Mouse (Mus musculus): ENCODE data around the gene Zbtb44. TPM values are rescaled to one million over a fixed set of nuclear protein-coding genes. Genes with fewer than 3 reads are reported as not detected.

Gene Zbtb44
- total RNA-seq, 2 experiments from 2014 or later, result 44.9 TPM

DNA sequence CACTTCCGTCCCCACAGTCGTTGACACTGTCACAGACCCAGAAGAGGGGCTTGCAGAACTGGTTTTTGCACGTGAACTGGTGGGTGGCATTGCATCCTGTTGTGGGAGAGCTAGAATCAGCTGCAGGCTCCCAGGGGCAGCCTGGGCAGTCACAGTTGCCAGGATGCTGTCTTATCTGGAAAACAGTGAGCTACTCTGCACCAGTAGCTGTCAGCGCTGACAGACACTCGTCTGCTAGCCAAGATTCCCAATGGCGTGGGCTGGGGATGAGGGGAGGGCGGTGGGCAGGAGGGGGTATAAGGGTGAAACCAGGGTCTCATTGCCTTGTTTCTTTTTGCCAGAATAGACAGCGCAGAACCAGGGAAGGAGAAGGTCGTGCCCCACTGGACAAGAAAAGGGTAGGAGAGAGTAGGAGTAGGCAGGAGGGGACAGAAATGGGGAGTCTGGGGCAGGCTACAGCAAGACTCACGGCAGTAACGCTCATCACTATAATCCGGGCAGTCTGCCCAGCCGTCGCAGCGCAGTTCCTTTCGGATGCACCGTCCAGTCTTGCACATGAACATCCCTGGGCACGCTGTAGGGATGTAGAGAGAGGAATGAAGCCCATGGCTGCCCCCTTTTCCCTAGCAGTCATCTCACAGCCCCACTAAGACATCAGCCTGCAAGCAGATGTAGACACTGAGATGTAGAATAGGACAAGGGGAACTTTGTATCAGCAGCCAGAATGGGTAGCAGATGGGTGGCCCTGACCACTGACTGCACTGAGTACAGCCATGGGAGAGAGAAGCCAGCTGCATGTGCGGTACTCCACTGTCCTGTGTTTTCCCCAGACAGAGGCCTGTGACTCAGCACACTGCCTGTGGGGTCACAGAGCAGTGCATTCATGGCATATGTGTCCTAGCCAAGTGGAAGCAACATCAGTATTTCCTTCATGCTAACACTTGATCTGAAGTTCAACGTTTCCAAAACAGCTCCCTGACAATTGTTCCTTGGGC is 66.9 kb downstream of the Zbtb44 start:
- intact Hi-C loops (cut with DNase I), result no loop called here
- peak; percentile 61 for DNase-seq

GRCm38 (mm10) chr9:31098118-31098517 is 67.7 kb downstream of the Zbtb44 start:
- no peak for DNase-seq
- intact Hi-C loops (cut with DNase I), result no loop called here

- no peak for DNase-seq
- intact Hi-C loops (cut with DNase I), result no loop called here
Measured at GRCm38 (mm10) chr9:31108464-31108863, 78.0 kb downstream of the Zbtb44 start.

DNA sequence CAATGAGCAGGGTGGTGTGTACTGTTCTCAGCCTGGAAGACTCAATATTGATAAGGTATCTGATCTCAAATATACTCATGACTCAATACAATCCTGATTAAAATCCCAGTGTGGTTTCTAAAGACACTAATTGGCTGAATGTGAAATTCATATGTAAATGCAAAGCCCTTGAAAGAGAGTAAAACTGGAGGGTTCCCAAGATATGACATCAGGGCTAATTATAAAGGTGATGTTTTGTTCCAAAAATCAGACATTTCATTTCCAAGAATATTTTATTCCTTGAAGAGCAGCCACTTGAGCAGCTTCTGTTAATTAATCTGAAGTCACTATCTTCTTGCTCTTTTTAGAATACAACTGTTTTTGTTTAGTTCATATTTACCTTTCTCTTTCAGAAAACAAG is 85.1 kb downstream of the Zbtb44 start:
- intact Hi-C loops (cut with DNase I), result no loop called here
- no peak for DNase-seq

DNA sequence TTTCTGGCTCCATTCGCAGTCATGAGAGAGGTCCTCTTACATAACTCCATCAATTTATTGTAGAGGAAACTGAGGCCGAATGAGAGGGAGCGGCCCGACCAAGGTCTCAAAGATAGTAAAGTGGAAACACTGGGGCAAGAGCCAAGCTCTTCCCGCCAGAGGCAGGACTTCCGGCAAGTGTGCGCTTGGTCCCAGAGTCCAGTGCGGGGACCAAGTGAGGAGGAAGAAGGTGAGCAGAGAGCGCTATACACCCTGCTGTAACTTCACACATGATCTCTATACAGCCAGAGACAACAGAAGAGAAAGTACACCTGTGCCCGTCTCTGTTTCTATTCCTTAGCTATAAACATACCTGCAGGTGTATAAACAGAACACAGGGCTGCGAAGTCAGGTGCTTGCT is 86.6 kb downstream of the Zbtb44 start:
- intact Hi-C loops (cut with DNase I), result no loop called here
- DNase-seq, result no peak

- intact Hi-C loops (cut with DNase I), result no loop called here
- DNase-seq, result no peak
Measured at GRCm38 (mm10) chr9:31117488-31117887, 87.0 kb downstream of the Zbtb44 start.

DNA sequence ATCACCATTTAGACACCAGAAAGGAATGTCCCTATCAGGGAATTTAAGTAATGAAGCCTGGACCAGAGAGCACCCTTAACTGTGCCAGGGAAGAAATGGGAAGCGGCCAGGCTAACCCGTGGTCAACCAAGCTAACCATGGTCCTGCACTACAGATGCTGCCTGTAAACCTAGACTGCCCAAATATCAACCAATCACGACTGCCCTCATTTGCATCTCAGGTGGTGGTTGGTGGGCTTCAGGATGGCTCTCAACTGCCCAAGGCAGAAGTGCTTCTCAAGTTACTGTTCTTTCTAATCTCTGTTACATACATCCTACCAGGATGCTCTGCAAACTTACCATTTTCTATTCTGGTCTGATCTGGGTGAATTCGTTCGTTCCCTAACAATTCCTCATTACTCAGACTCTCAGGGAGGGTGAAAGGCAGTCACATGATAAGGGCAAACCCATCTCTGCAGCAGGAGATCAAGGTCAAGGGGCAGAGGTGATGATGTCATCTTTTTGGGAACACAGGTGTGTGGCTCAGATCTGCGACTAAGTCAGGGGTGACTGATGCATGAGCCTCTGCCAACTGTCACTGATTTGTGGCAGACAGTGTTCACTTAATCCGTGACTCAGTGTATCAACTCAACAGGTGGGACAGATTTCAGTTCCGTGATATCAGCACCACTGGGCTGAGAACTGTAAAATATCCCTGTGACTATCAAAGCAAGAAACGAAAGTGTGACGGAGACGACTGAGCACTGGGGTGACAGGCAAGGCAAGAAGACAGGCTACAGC is 88.3 kb downstream of the Zbtb44 start:
- intact Hi-C loops (cut with DNase I), result no loop called here
- DNase-seq, result no peak

GRCm38 (mm10) chr9:31119405-31119804 is 89.0 kb downstream of the Zbtb44 start:
- intact Hi-C loops (cut with DNase I), result no loop called here
- DNase-seq, result no peak

DNA sequence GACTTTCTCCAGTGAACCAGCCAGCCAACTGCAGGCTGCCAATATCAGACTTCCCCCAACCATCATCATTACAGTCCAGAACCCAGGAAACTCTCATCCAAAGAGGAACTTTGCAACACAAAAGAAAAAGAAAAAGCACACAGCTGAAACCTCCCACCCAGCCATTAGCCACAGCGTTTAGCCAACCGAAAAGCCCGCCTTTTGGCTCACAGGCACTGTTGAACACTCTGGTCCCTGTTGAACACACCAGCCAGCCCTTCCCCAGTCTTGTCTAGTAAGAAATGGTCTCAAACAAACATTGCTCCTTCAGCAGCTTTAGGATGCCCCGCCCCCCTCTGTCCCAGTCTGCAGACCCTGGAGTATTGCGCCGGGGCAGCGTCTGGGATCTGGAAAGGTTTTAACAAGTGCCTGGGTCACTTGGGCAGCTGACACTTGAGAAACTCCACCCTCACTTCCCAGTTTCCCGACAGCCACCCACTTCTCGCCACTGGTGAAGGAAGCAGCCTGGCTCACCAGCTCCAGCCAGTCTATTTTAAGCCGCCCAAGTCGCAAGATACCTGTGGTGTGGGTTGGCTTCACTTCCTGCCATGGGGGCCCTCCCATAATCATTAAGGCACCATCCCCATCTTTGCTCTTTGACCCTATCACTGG is 89.6 kb downstream of the Zbtb44 start:
- intact Hi-C loops (cut with DNase I), result no loop called here
- no peak for DNase-seq

DNA sequence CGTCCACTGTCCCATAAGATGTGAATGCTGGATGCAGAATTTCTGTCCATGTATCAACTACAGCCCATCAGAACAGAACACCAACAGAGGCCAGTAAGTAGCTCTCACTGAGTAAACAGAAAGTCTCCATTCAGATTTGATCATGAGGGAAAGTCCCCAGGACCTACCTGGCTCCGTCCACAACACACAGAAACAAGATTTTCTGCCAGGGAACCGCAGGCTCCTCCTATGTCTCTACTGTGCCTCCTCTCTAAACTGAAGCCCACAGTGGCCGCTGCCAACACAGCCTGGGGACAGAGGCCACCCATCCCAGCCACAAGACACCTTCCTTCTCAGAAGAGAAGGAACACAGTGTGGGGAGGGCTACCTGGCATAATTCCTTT is 90.1 kb downstream of the Zbtb44 start:
- no peak for DNase-seq
- intact Hi-C loops (cut with DNase I), result no loop called here

DNA sequence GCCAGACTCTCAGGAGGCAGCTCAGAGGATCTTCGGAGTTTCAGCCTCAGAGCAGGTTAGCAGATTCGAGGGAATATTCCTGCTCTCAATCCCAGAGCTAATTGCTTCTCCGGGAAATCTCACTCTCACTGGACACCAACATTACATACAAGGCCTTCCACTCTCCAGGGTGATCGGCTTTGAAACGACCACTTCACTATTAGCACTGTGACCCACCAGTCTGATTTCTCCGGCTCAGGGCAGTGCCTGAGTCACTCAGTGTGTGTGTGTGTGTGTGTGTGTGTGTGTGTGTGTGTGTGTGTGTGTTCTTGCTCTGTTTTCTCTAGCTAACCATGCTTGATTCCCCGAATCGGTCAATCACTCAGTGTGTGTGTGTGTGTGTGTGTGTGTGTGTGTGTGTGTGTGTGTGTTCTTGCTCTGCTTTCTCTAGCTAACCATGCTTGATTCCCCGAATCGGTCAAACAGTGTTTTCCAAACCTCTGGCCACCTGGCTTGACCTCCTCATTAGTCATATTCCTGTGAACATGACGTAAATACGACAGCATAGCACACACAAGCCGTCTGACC is 92.1 kb downstream of the Zbtb44 start:
- intact Hi-C loops (cut with DNase I), result no loop called here
- no peak for DNase-seq

Other genes starting within 250 kb of the Zbtb44 start
- 1 to 10 TPM; 8.6 to 9.6 TPM for gene Adamts15, start 108.2 kb upstream of the Zbtb44 start, total RNA-seq (2021)
- gene Adamts8, start 88.1 kb upstream of the Zbtb44 start, total RNA-seq (2021), result 1 to 10 TPM; 8.5 to 8.9 TPM
- under 1 TPM; 0.34 to 0.40 TPM for gene St14, start 101.2 kb downstream of the Zbtb44 start, total RNA-seq (2021)
- 100 to 1,000 TPM; 305 to 324 TPM for gene Aplp2, start 181.2 kb downstream of the Zbtb44 start, total RNA-seq (2021)
- 10 to 100 TPM; 26.0 to 27.0 TPM for gene Prdm10, start 249.9 kb downstream of the Zbtb44 start, total RNA-seq (2021)

Measured in left cerebral cortex, postnatal 4 days (tissue).